Mouse (Mus musculus) midbrain, embryonic 14.5 days (tissue): ENCODE measurements at regions not wholly inside any gene's neighbourhood (a gene's known extent, or its start where the extent isn't known, plus 50 kb on each side); places are given as distances from the start of the nearest gene placed in this dataset.
A peak's percentile ranks its signal among the peaks of the same experiment; 100 is the strongest.
"Not testable (repeated sequence)": the region's sequence is repeated elsewhere in the genome, so short reads cannot be mapped to it uniquely, and the experiment has no call there.

Source experiments
- ATAC-seq: fragments of 200-750 bp; cut with Nextera tagmentation; 2 replicates; pipeline ENCODE4 v1.8.0; 2017; ENCODE audit warnings: moderate number of reproducible peaks, moderate library complexity; ENCODE audit not compliant: low FRiP score, low TSS enrichment
- DNase-seq: peaks from one replicate; pipeline ENCODE4 v3.0.0-alpha.2; 2015
- H3K27ac ChIP-seq: fragments of 300-500 bp; sonication (generic); replicated peaks from 2 replicates; pipeline ENCODE4 v1.5.1; 2014; ENCODE audit warnings: mild to moderate bottlenecking, low read depth, low read length, moderate library complexity
- H3K27me3 ChIP-seq: fragments of 300-500 bp; sonication (generic); 2 replicates; pipeline ENCODE4 v1.6.1; 2014; ENCODE audit warnings: low read length, control low read depth, mixed read lengths; ENCODE audit not compliant: control insufficient read depth, insufficient read depth
- H3K36me3 ChIP-seq: fragments of 300-500 bp; sonication (generic); 2 replicates; pipeline ENCODE4 v1.6.1; 2014; ENCODE audit warnings: low read length, control low read depth; ENCODE audit not compliant: control insufficient read depth, insufficient read depth
- H3K4me1 ChIP-seq: fragments of 300-500 bp; sonication (generic); 2 replicates; pipeline ENCODE4 v1.6.1; 2014; ENCODE audit warnings: mild to moderate bottlenecking, antibody characterized with exemption, low read length, control low read depth; ENCODE audit not compliant: control insufficient read depth, insufficient read depth
- H3K4me2 ChIP-seq: fragments of 300-500 bp; sonication (generic); 2 replicates; pipeline ENCODE4 v1.6.1; 2014; ENCODE audit warnings: mild to moderate bottlenecking, low read length, moderate library complexity
- H3K4me3 ChIP-seq: fragments of 300-500 bp; sonication (generic); replicated peaks from 2 replicates; pipeline ENCODE4 v1.5.1; 2014; ENCODE audit warnings: low read depth, low read length
- H3K9ac ChIP-seq: fragments of 300-500 bp; sonication (generic); replicated peaks from 2 replicates; pipeline ENCODE4 v1.6.1; 2014; ENCODE audit warnings: mild to moderate bottlenecking, low read length, moderate library complexity
- H3K9me3 ChIP-seq: fragments of 300-500 bp; sonication (generic); 2 replicates; pipeline ENCODE4 v1.6.1; 2016; ENCODE audit warnings: low read length, control low read depth, mixed read lengths; ENCODE audit not compliant: control insufficient read depth
- WGBS: fragments of 180-500 bp; shearing (Covaris S2); extraction: QIAGEN DNeasy Blood & Tissue Kit; methylation state at CpG from one replicate; pipeline ENCODE4 v1.1.7; 2014; 5-methylcytosine and 5-hydroxymethylcytosine counted together

- DNase-seq (no peak), ATAC-seq (no peak)
- Histone ChIP-seq H3K36me3 (no peaks in the 10 kb centered on the region), H3K4me2 (no peak overlapping the region), H3K9ac (no peak overlapping the region), H3K4me3 (no peak overlapping the region), H3K4me1 (no peaks in the 10 kb centered on the region), H3K9me3 (no peaks in the 10 kb centered on the region), H3K27me3 (no peaks in the 10 kb centered on the region), H3K27ac (no peak overlapping the region)
Observed at GRCm38 (mm10) chr8:4934551-4934950, 155.2 kb upstream of the Shcbp1 start.

- ATAC-seq (no peak), DNase-seq (no peak)
- Histone ChIP-seq H3K4me3 (no peak overlapping the region), H3K9me3 (no peaks in the 10 kb centered on the region), H3K4me1 (no peaks in the 10 kb centered on the region), H3K27me3 (no peaks in the 10 kb centered on the region), H3K27ac (no peak overlapping the region), H3K9ac (no peak overlapping the region), H3K4me2 (no peak overlapping the region), H3K36me3 (no peaks in the 10 kb centered on the region)
- WGBS, result 22% methylated on average over 2 of the region's 2 CpGs
Observed at GRCm38 (mm10) chr8:4934035-4934434, 154.7 kb upstream of the Shcbp1 start.

GRCm38 (mm10) chr8:4916447-4916846 lies 137.1 kb upstream of the Shcbp1 start:
- no peak overlapping the region for H3K9ac ChIP-seq
- H3K27ac ChIP-seq, result no peak overlapping the region
- H3K4me3 ChIP-seq, result no peak overlapping the region
- no peaks in the 10 kb centered on the region for H3K36me3 ChIP-seq
- H3K4me2 ChIP-seq, result no peak overlapping the region
- DNase-seq (no peak), ATAC-seq (no peak)
- H3K27me3 ChIP-seq, result no peaks in the 10 kb centered on the region
- no peaks in the 10 kb centered on the region for H3K4me1 ChIP-seq
- no peaks in the 10 kb centered on the region for H3K9me3 ChIP-seq

GRCm38 (mm10) chr8:4895046-4895445 lies 115.7 kb upstream of the Shcbp1 start:
- Histone ChIP-seq H3K27me3 (no peaks in the 10 kb centered on the region), H3K4me3 (no peak overlapping the region), H3K4me1 (no peaks in the 10 kb centered on the region), H3K27ac (no peak overlapping the region), H3K9me3 (no peaks in the 10 kb centered on the region), H3K9ac (no peak overlapping the region), H3K4me2 (no peak overlapping the region), H3K36me3 (no peaks in the 10 kb centered on the region)
- DNase-seq (no peak), ATAC-seq (no peak)
- WGBS, result 85% methylated on average over 2 of the region's 2 CpGs

- H3K27me3 ChIP-seq, H3K4me2 ChIP-seq, H3K36me3 ChIP-seq, H3K9ac ChIP-seq, H3K9me3 ChIP-seq, H3K4me1 ChIP-seq, H3K27ac ChIP-seq, H3K4me3 ChIP-seq: not testable (repeated sequence)
- 77% methylated on average over 7 of the region's 7 CpGs for WGBS
- peak; percentile 86 for DNase-seq
- peak; percentile 80; the same call in 1 of the 2 replicates for ATAC-seq
Observed at GRCm38 (mm10) chr8:4868761-4869160, 89.4 kb upstream of the Shcbp1 start.

GRCm38 (mm10) chr8:4839087-4839486 lies 59.7 kb upstream of the Shcbp1 start:
- Histone ChIP-seq H3K4me1 (no peaks in the 10 kb centered on the region), H3K9ac (no peak overlapping the region), H3K4me2 (no peak overlapping the region), H3K27ac (no peak overlapping the region), H3K36me3 (no peaks in the 10 kb centered on the region), H3K27me3 (no peaks in the 10 kb centered on the region), H3K4me3 (no peak overlapping the region), H3K9me3 (no peaks in the 10 kb centered on the region)
- DNase-seq (no peak), ATAC-seq (no peak)
- 88% methylated on average over 3 of the region's 3 CpGs for WGBS

GRCm38 (mm10) chr8:4838527-4838926 lies 59.2 kb upstream of the Shcbp1 start:
- Histone ChIP-seq H3K9me3 (no peaks in the 10 kb centered on the region), H3K4me1 (no peaks in the 10 kb centered on the region), H3K4me3 (no peak overlapping the region), H3K36me3 (no peaks in the 10 kb centered on the region), H3K9ac (no peak overlapping the region), H3K27me3 (no peaks in the 10 kb centered on the region), H3K4me2 (no peak overlapping the region), H3K27ac (no peak overlapping the region)
- ATAC-seq (no peak), DNase-seq (no peak)

GRCm38 (mm10) chr8:4837719-4838118 lies 58.4 kb upstream of the Shcbp1 start:
- 77% methylated on average over 2 of the region's 2 CpGs for WGBS
- H3K4me1 ChIP-seq, result no peaks in the 10 kb centered on the region
- H3K4me2 ChIP-seq, result no peak overlapping the region
- no peak overlapping the region for H3K4me3 ChIP-seq
- DNase-seq (no peak), ATAC-seq (no peak)
- H3K9ac ChIP-seq, result no peak overlapping the region
- no peaks in the 10 kb centered on the region for H3K9me3 ChIP-seq
- no peaks in the 10 kb centered on the region for H3K36me3 ChIP-seq
- H3K27me3 ChIP-seq, result no peaks in the 10 kb centered on the region
- no peak overlapping the region for H3K27ac ChIP-seq

GRCm38 (mm10) chr8:4836651-4837050 lies 57.3 kb upstream of the Shcbp1 start:
- H3K9ac ChIP-seq, result no peak overlapping the region
- ATAC-seq (no peak), DNase-seq (no peak)
- 80% methylated on average over 2 of the region's 2 CpGs for WGBS
- no peak overlapping the region for H3K4me2 ChIP-seq
- no peaks in the 10 kb centered on the region for H3K27me3 ChIP-seq
- no peaks in the 10 kb centered on the region for H3K36me3 ChIP-seq
- no peaks in the 10 kb centered on the region for H3K9me3 ChIP-seq
- H3K4me3 ChIP-seq, result no peak overlapping the region
- no peaks in the 10 kb centered on the region for H3K4me1 ChIP-seq
- no peak overlapping the region for H3K27ac ChIP-seq
